Mouse (Mus musculus): Measurements from ENCODE around the gene Ldb2. TPM values are rescaled to one million over a fixed set of nuclear protein-coding genes. Genes with fewer than 3 reads are reported as not detected.

The Ldb2 gene
- total and polyA plus RNA-seq, 2 experiments from 2014 or later, result 47.6 to 66.5 TPM

DNA sequence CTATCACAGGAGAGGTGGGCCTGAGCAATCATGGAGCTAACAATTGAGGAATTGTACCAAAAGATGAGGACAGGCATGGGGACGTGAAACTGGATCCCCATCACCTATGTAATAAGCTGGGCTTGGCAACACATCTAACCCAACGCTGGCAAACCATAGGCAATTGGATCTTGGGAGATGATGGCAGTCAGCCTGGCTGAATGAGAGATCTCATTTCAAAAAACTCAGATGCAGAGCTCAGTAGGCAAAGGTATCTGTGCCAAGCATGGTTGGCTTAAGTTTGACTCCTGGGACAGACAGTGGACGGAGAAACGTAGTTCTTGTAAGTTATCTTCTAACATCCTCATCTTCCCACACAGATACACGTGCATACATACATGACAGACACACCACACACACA is 294.3 kb downstream of the Ldb2 start:
- TF ChIP-seq CTCF (IDR thresholded peaks at IDR 0.05), result no peak
- Histone ChIP-seq H3K9me3 (ENCODE audit: low read length) (no peaks in the 10 kb centered on the region), H3K4me2 (ENCODE audit: low read depth, low read length, poor library complexity, severe bottlenecking) (no peak overlapping the region), H3K9ac (replicated peaks; ENCODE audit: low read length, poor library complexity, severe bottlenecking) (no peak overlapping the region), H3K4me1 (ENCODE audit: insufficient read depth, low read length) (no peaks in the 10 kb centered on the region), H3K27me3 (ENCODE audit: insufficient read depth, low read length) (no peaks in the 10 kb centered on the region), H3K4me3 (ENCODE audit: low read depth, low read length) (no peak overlapping the region), H3K36me3 (ENCODE audit: insufficient read depth, low read length) (no peaks in the 10 kb centered on the region), H3K27ac (ENCODE audit: low read depth, low read length) (no peak overlapping the region)
- no peak for ATAC-seq (ENCODE audit: low FRiP score)
- no peak for DNase-seq (ENCODE audit: low spot score)
- 88% methylated on average over 5 of the region's 5 CpGs for WGBS

GRCm38 (mm10) chr5:44504786-44505185 is 294.7 kb downstream of the Ldb2 start:
- no peak for ATAC-seq (ENCODE audit: low FRiP score)
- Histone ChIP-seq H3K27ac (ENCODE audit: low read depth, low read length) (no peak overlapping the region), H3K36me3 (ENCODE audit: insufficient read depth, low read length) (no peaks in the 10 kb centered on the region), H3K27me3 (ENCODE audit: insufficient read depth, low read length) (no peaks in the 10 kb centered on the region), H3K4me1 (ENCODE audit: insufficient read depth, low read length) (no peaks in the 10 kb centered on the region), H3K9ac (replicated peaks; ENCODE audit: low read length, poor library complexity, severe bottlenecking) (no peak overlapping the region), H3K4me3 (ENCODE audit: low read depth, low read length) (no peak overlapping the region), H3K9me3 (ENCODE audit: low read length) (no peaks in the 10 kb centered on the region), H3K4me2 (ENCODE audit: low read depth, low read length, poor library complexity, severe bottlenecking) (no peak overlapping the region)
- WGBS, result 68% methylated on average over 5 of the region's 5 CpGs
- no peak for TF ChIP-seq CTCF (IDR thresholded peaks at IDR 0.05)
- no peak for DNase-seq (ENCODE audit: low spot score)

DNA sequence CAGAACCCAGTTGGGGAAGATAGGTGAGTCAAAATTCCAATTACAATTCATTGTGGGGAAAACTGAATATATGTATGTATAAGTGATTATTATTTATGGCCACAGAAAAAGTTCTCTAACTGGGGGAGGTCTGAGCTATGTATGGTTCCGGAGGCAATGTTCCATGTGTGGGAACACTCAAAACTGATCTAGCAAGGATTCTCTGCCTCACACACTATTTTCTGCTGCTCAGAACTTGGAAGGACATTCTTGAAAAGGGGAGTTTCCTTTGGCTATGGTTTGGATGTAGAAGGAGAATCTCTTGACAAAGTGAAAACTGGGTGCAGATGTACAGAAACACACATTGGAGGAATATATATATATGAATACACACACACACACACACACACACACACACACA is 301.3 kb downstream of the Ldb2 start:
- DNase-seq (ENCODE audit: low spot score) (no peak), ATAC-seq (ENCODE audit: low FRiP score) (no peak)
- no peaks in the 10 kb centered on the region for H3K9me3 ChIP-seq (ENCODE audit: low read length)
- H3K4me3 ChIP-seq (ENCODE audit: low read depth, low read length), result no peak overlapping the region
- no peaks in the 10 kb centered on the region for H3K36me3 ChIP-seq (ENCODE audit: insufficient read depth, low read length)
- no peak overlapping the region for H3K27ac ChIP-seq (ENCODE audit: low read depth, low read length)
- no peak overlapping the region for H3K4me2 ChIP-seq (ENCODE audit: low read depth, low read length, poor library complexity, severe bottlenecking)
- no peak for TF ChIP-seq CTCF (IDR thresholded peaks at IDR 0.05)
- 100% methylated on average over 1 of the region's 1 CpGs for WGBS
- H3K9ac ChIP-seq (replicated peaks; ENCODE audit: low read length, poor library complexity, severe bottlenecking), result no peak overlapping the region
- H3K4me1 ChIP-seq (ENCODE audit: insufficient read depth, low read length), result no peaks in the 10 kb centered on the region
- no peaks in the 10 kb centered on the region for H3K27me3 ChIP-seq (ENCODE audit: insufficient read depth, low read length)

- Histone ChIP-seq H3K27ac (ENCODE audit: low read depth, low read length) (no peak overlapping the region), H3K9ac (replicated peaks; ENCODE audit: low read length, poor library complexity, severe bottlenecking) (no peak overlapping the region), H3K9me3 (ENCODE audit: low read length) (no peaks in the 10 kb centered on the region), H3K4me2 (ENCODE audit: low read depth, low read length, poor library complexity, severe bottlenecking) (no peak overlapping the region), H3K4me1 (ENCODE audit: insufficient read depth, low read length) (no peaks in the 10 kb centered on the region), H3K4me3 (ENCODE audit: low read depth, low read length) (no peak overlapping the region), H3K27me3 (ENCODE audit: insufficient read depth, low read length) (no peaks in the 10 kb centered on the region), H3K36me3 (ENCODE audit: insufficient read depth, low read length) (no peaks in the 10 kb centered on the region)
- ATAC-seq (ENCODE audit: low FRiP score), result no peak
- 68% methylated on average over 3 of the region's 3 CpGs for whole genome bisulfite sequencing
- no peak for TF ChIP-seq CTCF (IDR thresholded peaks at IDR 0.05)
- DNase-seq (ENCODE audit: low spot score), result no peak
These were observed 302.6 kb downstream of the Ldb2 start for GRCm38 (mm10) chr5:44496854-44497253.

GRCm38 (mm10) chr5:44495092-44495491 is 304.4 kb downstream of the Ldb2 start:
- WGBS, result 84% methylated on average over 4 of the region's 4 CpGs
- H3K36me3 ChIP-seq (ENCODE audit: insufficient read depth, low read length), result no peaks in the 10 kb centered on the region
- TF ChIP-seq CTCF (IDR thresholded peaks at IDR 0.05), result no peak
- no peak overlapping the region for H3K27ac ChIP-seq (ENCODE audit: low read depth, low read length)
- DNase-seq (ENCODE audit: low spot score) (no peak), ATAC-seq (ENCODE audit: low FRiP score) (no peak)
- no peak overlapping the region for H3K4me3 ChIP-seq (ENCODE audit: low read depth, low read length)
- H3K4me2 ChIP-seq (ENCODE audit: low read depth, low read length, poor library complexity, severe bottlenecking), result no peak overlapping the region
- H3K9ac ChIP-seq (replicated peaks; ENCODE audit: low read length, poor library complexity, severe bottlenecking), result no peak overlapping the region
- no peaks in the 10 kb centered on the region for H3K9me3 ChIP-seq (ENCODE audit: low read length)
- H3K27me3 ChIP-seq (ENCODE audit: insufficient read depth, low read length), result no peaks in the 10 kb centered on the region
- no peaks in the 10 kb centered on the region for H3K4me1 ChIP-seq (ENCODE audit: insufficient read depth, low read length)

DNA sequence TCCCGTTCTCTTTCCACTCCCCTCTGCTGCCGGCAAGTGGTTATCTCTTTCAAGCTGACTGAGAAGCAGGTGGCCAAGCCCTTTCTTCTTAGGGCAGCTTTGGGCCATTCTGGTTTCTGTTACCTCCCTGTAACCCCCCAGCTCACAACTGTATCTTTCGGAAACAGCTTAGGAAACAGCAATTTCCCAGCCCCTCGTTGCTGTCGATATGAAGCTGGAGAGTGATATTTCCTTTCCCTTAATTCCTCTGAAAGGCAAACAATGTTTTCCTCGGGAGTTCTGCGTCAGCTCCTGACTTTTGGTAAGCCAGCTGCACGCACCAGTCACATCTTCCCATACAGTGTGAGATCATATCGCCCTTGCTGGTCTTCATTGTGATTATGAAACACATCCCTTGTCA is 305.3 kb downstream of the Ldb2 start:
- DNase-seq (ENCODE audit: low spot score) (no peak), ATAC-seq (ENCODE audit: low FRiP score) (no peak)
- no peaks in the 10 kb centered on the region for H3K27me3 ChIP-seq (ENCODE audit: insufficient read depth, low read length)
- H3K4me3 ChIP-seq (ENCODE audit: low read depth, low read length), result no peak overlapping the region
- no peak overlapping the region for H3K9ac ChIP-seq (replicated peaks; ENCODE audit: low read length, poor library complexity, severe bottlenecking)
- no peaks in the 10 kb centered on the region for H3K9me3 ChIP-seq (ENCODE audit: low read length)
- H3K4me1 ChIP-seq (ENCODE audit: insufficient read depth, low read length), result no peaks in the 10 kb centered on the region
- no peak overlapping the region for H3K27ac ChIP-seq (ENCODE audit: low read depth, low read length)
- H3K36me3 ChIP-seq (ENCODE audit: insufficient read depth, low read length), result no peaks in the 10 kb centered on the region
- H3K4me2 ChIP-seq (ENCODE audit: low read depth, low read length, poor library complexity, severe bottlenecking), result no peak overlapping the region
- WGBS, result 68% methylated on average over 9 of the region's 9 CpGs
- TF ChIP-seq CTCF (IDR thresholded peaks at IDR 0.05), result no peak

Measured in midbrain, postnatal 0 days (tissue).